Mouse (Mus musculus): ENCODE data around the gene Ier5l. TPM values are rescaled to one million over a fixed set of nuclear protein-coding genes. Genes with fewer than 3 reads are reported as not detected.
A peak's percentile ranks its signal among the peaks of the same experiment; 100 is the strongest.

Gene Ier5l
- total and polyA plus RNA-seq, 3 experiments: 0.31 to 0.98 (median 0.51) TPM

- H3K4me2 ChIP-seq (ENCODE audit: insufficient read depth, low read depth, poor library complexity, severe bottlenecking): peak overlapping the region; percentile 79
- peak overlapping the region; percentile 73; the same call in 1 of the 2 replicates for H3K9ac ChIP-seq (ENCODE audit: insufficient read depth, low read depth)
- H3K4me3 ChIP-seq (replicated peaks in 1 of 3; ENCODE audit: low read depth in 2 of 3, low read length in 2 of 3, poor library complexity in 1 of 3): peak overlapping the region; percentile 42 to 66 (median 49)
- no peaks in the 10 kb centered on the region for H3K36me3 ChIP-seq (replicated peaks in 1 of 2; ENCODE audit: control insufficient read depth in 1 of 2, insufficient read depth in 1 of 2, low read length in 1 of 2)
- in situ Hi-C loops (cut with MboI; ENCODE audit: low pct_ligation_motif_present, low pct_unique_long_range_greater_than_20kb, low sequenced_read_pairs): loop anchor here (5.0 kb wide), 1 partner anchor 36 kb away; no protein-coding TSS in a partner anchor
- peak overlapping the region; percentile 40; the same call in 1 of the 2 replicates for H3K27ac ChIP-seq (ENCODE audit: insufficient read depth, low read depth)
- no peaks in the 10 kb centered on the region for H3K79me2 ChIP-seq (replicated peaks; ENCODE audit: control insufficient read depth, extremely low read depth, insufficient read depth, poor library complexity, severe bottlenecking)
- dilution Hi-C loops (cut with MboI; ENCODE audit: extremely low pct_ligation_motif_present, extremely low pct_unique_long_range_greater_than_20kb, low sequenced_read_pairs): no loop called here
- peaks cover 77% of the 10 kb centered on the region for H3K27me3 ChIP-seq (replicated peaks)
- TF ChIP-seq HCFC1 (IDR thresholded peaks at IDR 0.05; ENCODE audit: low read depth, low read length) (no peak), ZMIZ1 (IDR thresholded peaks at IDR 0.05; ENCODE audit: low read depth, low read length) (no peak), MEF2A (IDR thresholded peaks at IDR 0.05; ENCODE audit: borderline replicate concordance, low read depth, low read length) (0 out of 2 replicates have a peak, but pooled peaks have one; percentile 12), MXI1 (IDR thresholded peaks at IDR 0.05; ENCODE audit: low read depth, low read length) (peak; percentile 21; the same call in 1 of the 2 replicates)
- peaks cover 9 to 33% of the 10 kb centered on the region in 2 experiments for H3K4me1 ChIP-seq (ENCODE audit: control insufficient read depth in 1 of 2, insufficient read depth in 2 of 2)
- H3K9me3 ChIP-seq (replicated peaks; ENCODE audit: low read length): peaks cover 4% of the 10 kb centered on the region
- no peak for DNase-seq (ENCODE audit: extremely low read depth)
Observed at GRCm38 (mm10) chr2:30472731-30473351, 1.2 kb downstream of the Ier5l start.

GRCm38 (mm10) chr2:30471795-30472720 is 2.0 kb downstream of the Ier5l start:
- in situ Hi-C loops (cut with MboI; ENCODE audit: low pct_ligation_motif_present, low pct_unique_long_range_greater_than_20kb, low sequenced_read_pairs): loop anchor here (5.0 kb wide), 1 partner anchor 35 kb away; no protein-coding TSS in a partner anchor
- Histone ChIP-seq H3K36me3 (replicated peaks in 1 of 2; ENCODE audit: control insufficient read depth in 1 of 2, insufficient read depth in 1 of 2, low read length in 1 of 2) (no peaks in the 10 kb centered on the region), H3K4me3 (replicated peaks in 1 of 3; ENCODE audit: low read depth in 2 of 3, low read length in 2 of 3, poor library complexity in 1 of 3) (peak overlapping the region; percentile 42 to 66 (median 49)), H3K4me2 (ENCODE audit: insufficient read depth, low read depth, poor library complexity, severe bottlenecking) (peak overlapping the region; percentile 79), H3K27ac (ENCODE audit: insufficient read depth, low read depth) (peak overlapping the region; percentile 70), H3K9ac (ENCODE audit: insufficient read depth, low read depth) (peak overlapping the region; percentile 73), H3K79me2 (replicated peaks; ENCODE audit: control insufficient read depth, extremely low read depth, insufficient read depth, poor library complexity, severe bottlenecking) (no peaks in the 10 kb centered on the region), H3K4me1 (ENCODE audit: control insufficient read depth in 1 of 2, insufficient read depth in 2 of 2) (peaks cover 9 to 33% of the 10 kb centered on the region in 2 experiments), H3K27me3 (replicated peaks) (peaks cover 74% of the 10 kb centered on the region), H3K9me3 (replicated peaks; ENCODE audit: low read length) (peaks cover 4% of the 10 kb centered on the region)
- dilution Hi-C loops (cut with MboI; ENCODE audit: extremely low pct_ligation_motif_present, extremely low pct_unique_long_range_greater_than_20kb, low sequenced_read_pairs): no loop called here
- DNase-seq (ENCODE audit: extremely low read depth): peak; percentile 89
- TF ChIP-seq JUN (IDR thresholded peaks at IDR 0.05; ENCODE audit: insufficient read depth, low read depth, low read length) (peak; percentile 68), MYC (IDR thresholded peaks at IDR 0.05; ENCODE audit: low read depth, low read length) (0 out of 2 replicates have a peak, but pooled peaks have one; percentile 11), ZMIZ1 (IDR thresholded peaks at IDR 0.05; ENCODE audit: low read depth, low read length) (no peak), UBTF (IDR thresholded peaks at IDR 0.05; ENCODE audit: low read depth, low read length) (peak; percentile 91), ZC3H11A (IDR thresholded peaks at IDR 0.05; ENCODE audit: low read depth, low read length) (no peak), MAX (IDR thresholded peaks at IDR 0.05; ENCODE audit: low read length) (no peak; the same call in 1 of the 2 replicates), POLR2AphosphoS2 (IDR thresholded peaks at IDR 0.05; ENCODE audit: low read depth, low read length) (no peak), SIN3A (IDR thresholded peaks at IDR 0.05; ENCODE audit: low read length) (peak; percentile 81), ZNF384 (IDR thresholded peaks at IDR 0.05; ENCODE audit: low read depth, low read length) (peak; percentile 98), RAD21 (IDR thresholded peaks at IDR 0.05; ENCODE audit: low read depth, low read length) (no peak; the same call in 1 of the 2 replicates), BHLHE40 (IDR thresholded peaks at IDR 0.05; ENCODE audit: low read depth, low read length) (peak; percentile 92), USF2 (conservative IDR thresholded peaks at IDR 0.05; ENCODE audit: low read depth, low read length) (no peak), TBP (conservative IDR thresholded peaks at IDR 0.05; ENCODE audit: low read depth, low read length) (peak; percentile 61; the same call in 1 of the 2 replicates), RCOR1 (conservative IDR thresholded peaks at IDR 0.05; ENCODE audit: low read depth, low read length) (peak; percentile 58; the same call in 1 of the 2 replicates), ZKSCAN1 (IDR thresholded peaks at IDR 0.05; ENCODE audit: borderline replicate concordance, low read depth, low read length) (no peak), ELF1 (IDR thresholded peaks at IDR 0.05; ENCODE audit: low read depth, low read length) (peak; percentile 87), NELFE (IDR thresholded peaks at IDR 0.05; ENCODE audit: low read depth, low read length) (peak; percentile 19; the same call in 1 of the 2 replicates), CHD2 (IDR thresholded peaks at IDR 0.05; ENCODE audit: low read length) (peak; percentile 75; the same call in 1 of the 2 replicates), SMC3 (IDR thresholded peaks at IDR 0.05; ENCODE audit: low read depth, low read length) (0 out of 2 replicates have a peak, but pooled peaks have one; percentile 17), ETS1 (conservative IDR thresholded peaks at IDR 0.05; ENCODE audit: low read depth, low read length) (peak; percentile 83), KAT2A (IDR thresholded peaks at IDR 0.05; ENCODE audit: insufficient replicate concordance, low read length) (peak; percentile 83; the same call in 1 of the 2 replicates), MAFK (IDR thresholded peaks at IDR 0.05; ENCODE audit: insufficient replicate concordance, low read length) (0 out of 2 replicates have a peak, but pooled peaks have one; percentile 44), TCF12 (IDR thresholded peaks at IDR 0.05; ENCODE audit: low read depth, low read length) (peak; percentile 13), CHD1 (IDR thresholded peaks at IDR 0.05; ENCODE audit: low read depth, low read length) (no peak)
